Mouse (Mus musculus): ENCODE results near the gene Gm45140.

GRCm38 (mm10) chr6:87806857-87807256 is 28.7 kb downstream of the Gm45140 start:
- TF ChIP-seq CTCF (IDR thresholded peaks at IDR 0.05; ENCODE audit: control insufficient read depth, insufficient read depth, low read length) (no peak), POLR2A (IDR thresholded peaks at IDR 0.05; ENCODE audit: borderline replicate concordance, control insufficient read depth, low read depth, low read length) (no peak)
